Mouse (Mus musculus) lung, embryonic 15.5 days (tissue): Measurements from ENCODE around the gene Galnt6. TPM values are rescaled to one million over a fixed set of nuclear protein-coding genes. Genes with fewer than 3 reads are reported as not detected.

Experiments
- ATAC-seq: fragments of 200-750 bp; cut with Nextera tagmentation; 2 replicates; pipeline ENCODE4 v1.8.0; 2017; ENCODE audit warnings: moderate number of reproducible peaks, borderline replicate concordance; ENCODE audit not compliant: low FRiP score, low TSS enrichment; ENCODE audit errors: extremely low read depth
- H3K27ac ChIP-seq: fragments of 300-500 bp; sonication (generic); 2 replicates; pipeline ENCODE4 v1.5.1; 2015; ENCODE audit warnings: moderate library complexity, mild to moderate bottlenecking, inconsistent platforms
- H3K27me3 ChIP-seq: fragments of 300-500 bp; sonication (generic); 2 replicates; pipeline ENCODE4 v1.6.1; 2015; ENCODE audit warnings: inconsistent platforms
- H3K36me3 ChIP-seq: fragments of 300-500 bp; sonication (generic); 2 replicates; pipeline ENCODE4 v1.6.1; 2015; ENCODE audit warnings: inconsistent platforms
- H3K4me1 ChIP-seq: fragments of 300-500 bp; sonication (generic); 2 replicates; pipeline ENCODE4 v1.6.1; 2015; ENCODE audit warnings: inconsistent platforms
- H3K4me2 ChIP-seq: fragments of 300-500 bp; sonication (generic); 2 replicates; pipeline ENCODE4 v1.6.1; 2015; ENCODE audit warnings: inconsistent platforms, mild to moderate bottlenecking, moderate library complexity
- H3K4me3 ChIP-seq: fragments of 300-500 bp; sonication (generic); 2 replicates; pipeline ENCODE4 v1.5.1; 2015; ENCODE audit warnings: mild to moderate bottlenecking, inconsistent platforms
- H3K9ac ChIP-seq: fragments of 300-500 bp; sonication (generic); 2 replicates; pipeline ENCODE4 v1.6.1; 2015; ENCODE audit warnings: inconsistent platforms
- H3K9me3 ChIP-seq: fragments of 300-500 bp; sonication (generic); 2 replicates; pipeline ENCODE4 v1.6.1; 2016; ENCODE audit warnings: inconsistent platforms
- WGBS: fragments of 180-500 bp; shearing (Covaris S2); methylation state at CpG from one replicate; pipeline ENCODE4 v1.1.7; 2015; 5-methylcytosine and 5-hydroxymethylcytosine counted together
- polyA plus RNA-seq: library from polyadenylated mRNA; unstranded; fragments of >200 nt; fragmentation: Nextera tagmentation; extraction: Ambion mirVana; gene quantifications from 2 replicates; pipeline ENCODE4 v1.2.1, GENCODE M21; 2015

Galnt6 gene
- polyA plus RNA-seq, 1 experiment from 2014 or later = 0.61 TPM

- no peak overlapping the region for H3K4me3 ChIP-seq
- ATAC-seq = no peak
- no peak overlapping the region for H3K27ac ChIP-seq
- peaks cover 54% of the 10 kb centered on the region for H3K27me3 ChIP-seq
- peaks cover 8% of the 10 kb centered on the region for H3K4me1 ChIP-seq
- no peaks in the 10 kb centered on the region for H3K9me3 ChIP-seq
- H3K9ac ChIP-seq = no peak overlapping the region
- 68% methylated on average over 2 of the region's 2 CpGs for WGBS
- H3K4me2 ChIP-seq = no peak overlapping the region
- no peaks in the 10 kb centered on the region for H3K36me3 ChIP-seq
These were observed 23.3 kb upstream of the Galnt6 start for GRCm38 (mm10) chr15:100752439-100752838.

GRCm38 (mm10) chr15:100749751-100750538, 20.8 kb upstream of the Galnt6 start:
- Histone ChIP-seq H3K36me3 (no peaks in the 10 kb centered on the region), H3K4me2 (no peak overlapping the region), H3K27ac (no peak overlapping the region), H3K4me3 (no peak overlapping the region), H3K9ac (no peak overlapping the region), H3K4me1 (peaks cover 8% of the 10 kb centered on the region), H3K27me3 (peaks cover 50% of the 10 kb centered on the region), H3K9me3 (no peaks in the 10 kb centered on the region)
- ATAC-seq = no peak
- WGBS = 74% methylated on average over 10 of the region's 10 CpGs

- ATAC-seq = no peak
- WGBS = 78% methylated on average over 3 of the region's 3 CpGs
These were observed 19.4 kb upstream of the Galnt6 start for GRCm38 (mm10) chr15:100748584-100748983.

GRCm38 (mm10) chr15:100747121-100747963, 18.2 kb upstream of the Galnt6 start:
- H3K4me2 ChIP-seq = peak overlapping the region; percentile 52
- 1% methylated on average over 27 of the region's 27 CpGs for WGBS
- no peak overlapping the region for H3K9ac ChIP-seq
- H3K4me1 ChIP-seq = peaks cover 8% of the 10 kb centered on the region
- peak; percentile 93; the same call in 1 of the 2 replicates for ATAC-seq
- peaks cover 31% of the 10 kb centered on the region for H3K27me3 ChIP-seq
- no peak overlapping the region for H3K27ac ChIP-seq
- H3K4me3 ChIP-seq = peak overlapping the region; percentile 27
- no peaks in the 10 kb centered on the region for H3K9me3 ChIP-seq
- H3K36me3 ChIP-seq = no peaks in the 10 kb centered on the region

More at GRCm38 (mm10) chr15:100748584-100748983, 19.4 kb upstream of the Galnt6 start:
- Histone ChIP-seq H3K4me1 (peaks cover 8% of the 10 kb centered on the region), H3K9ac (no peak overlapping the region), H3K36me3 (no peaks in the 10 kb centered on the region), H3K9me3 (no peaks in the 10 kb centered on the region), H3K27me3 (peaks cover 43% of the 10 kb centered on the region), H3K4me3 (no peak overlapping the region), H3K27ac (no peak overlapping the region), H3K4me2 (no peak overlapping the region)

GRCm38 (mm10) chr15:100746478-100747120, 17.4 kb upstream of the Galnt6 start:
- 27% methylated on average over 6 of the region's 6 CpGs for whole genome bisulfite sequencing
- peaks cover 25% of the 10 kb centered on the region for H3K27me3 ChIP-seq
- ATAC-seq = no peak
- H3K9me3 ChIP-seq = no peaks in the 10 kb centered on the region
- H3K4me3 ChIP-seq = peak overlapping the region; percentile 27
- peaks cover 8% of the 10 kb centered on the region for H3K4me1 ChIP-seq
- no peak overlapping the region for H3K27ac ChIP-seq
- H3K36me3 ChIP-seq = no peaks in the 10 kb centered on the region
- H3K4me2 ChIP-seq = peak overlapping the region; percentile 52
- H3K9ac ChIP-seq = no peak overlapping the region

- peaks cover 4% of the 10 kb centered on the region; the same call in 1 of the 2 replicates for H3K27me3 ChIP-seq
- ATAC-seq = no peak
- H3K4me2 ChIP-seq = no peak overlapping the region
- peaks cover 8% of the 10 kb centered on the region for H3K4me1 ChIP-seq
- H3K4me3 ChIP-seq = no peak overlapping the region
- no peak overlapping the region for H3K9ac ChIP-seq
- no peaks in the 10 kb centered on the region for H3K9me3 ChIP-seq
- WGBS = 82% methylated on average over 6 of the region's 6 CpGs
- no peak overlapping the region for H3K27ac ChIP-seq
- no peaks in the 10 kb centered on the region for H3K36me3 ChIP-seq
These were observed 14.1 kb upstream of the Galnt6 start for GRCm38 (mm10) chr15:100743238-100743637.

- Histone ChIP-seq H3K4me2 (no peak overlapping the region), H3K4me1 (no peaks in the 10 kb centered on the region), H3K36me3 (no peaks in the 10 kb centered on the region), H3K4me3 (no peak overlapping the region), H3K27ac (no peak overlapping the region), H3K27me3 (no peaks in the 10 kb centered on the region; the same call in 1 of the 2 replicates), H3K9ac (no peak overlapping the region), H3K9me3 (no peaks in the 10 kb centered on the region)
- ATAC-seq = no peak
- 85% methylated on average over 6 of the region's 6 CpGs for WGBS
These were observed 10.3 kb upstream of the Galnt6 start for GRCm38 (mm10) chr15:100739442-100739841.

GRCm38 (mm10) chr15:100738351-100738781, 9.2 kb upstream of the Galnt6 start:
- 76% methylated on average over 7 of the region's 7 CpGs for WGBS
- Histone ChIP-seq H3K27ac (no peak overlapping the region), H3K9me3 (no peaks in the 10 kb centered on the region), H3K9ac (no peak overlapping the region), H3K4me1 (no peaks in the 10 kb centered on the region), H3K4me3 (no peak overlapping the region), H3K27me3 (no peaks in the 10 kb centered on the region; the same call in 1 of the 2 replicates), H3K4me2 (no peak overlapping the region), H3K36me3 (no peaks in the 10 kb centered on the region)
- ATAC-seq = no peak

GRCm38 (mm10) chr15:100737667-100738066, 8.5 kb upstream of the Galnt6 start:
- H3K27me3 ChIP-seq = no peaks in the 10 kb centered on the region; the same call in 1 of the 2 replicates
- no peak overlapping the region for H3K27ac ChIP-seq
- H3K9ac ChIP-seq = no peak overlapping the region
- ATAC-seq = no peak
- H3K36me3 ChIP-seq = no peaks in the 10 kb centered on the region
- 80% methylated on average over 3 of the region's 3 CpGs for WGBS
- no peak overlapping the region for H3K4me3 ChIP-seq
- H3K9me3 ChIP-seq = no peaks in the 10 kb centered on the region
- H3K4me1 ChIP-seq = no peaks in the 10 kb centered on the region
- no peak overlapping the region for H3K4me2 ChIP-seq

GRCm38 (mm10) chr15:100735953-100736300, 6.8 kb upstream of the Galnt6 start:
- no peaks in the 10 kb centered on the region for H3K36me3 ChIP-seq
- no peak overlapping the region for H3K9ac ChIP-seq
- 75% methylated on average over 9 of the region's 9 CpGs for WGBS
- H3K4me2 ChIP-seq = no peak overlapping the region
- no peak overlapping the region for H3K4me3 ChIP-seq
- H3K9me3 ChIP-seq = no peaks in the 10 kb centered on the region
- no peak overlapping the region for H3K27ac ChIP-seq
- no peak for ATAC-seq
- H3K4me1 ChIP-seq = no peaks in the 10 kb centered on the region
- peaks cover 13% of the 10 kb centered on the region for H3K27me3 ChIP-seq

- Histone ChIP-seq H3K4me3 (no peak overlapping the region), H3K9me3 (no peaks in the 10 kb centered on the region), H3K36me3 (no peaks in the 10 kb centered on the region), H3K4me1 (no peaks in the 10 kb centered on the region), H3K27me3 (peaks cover 19% of the 10 kb centered on the region), H3K9ac (no peak overlapping the region), H3K4me2 (no peak overlapping the region), H3K27ac (no peak overlapping the region)
- 82% methylated on average over 15 of the region's 15 CpGs for WGBS
- ATAC-seq = no peak
These were observed 6.1 kb upstream of the Galnt6 start for GRCm38 (mm10) chr15:100735095-100735952.
